Mouse (Mus musculus): ENCODE data around the gene Thada. TPM values are rescaled to one million over a fixed set of nuclear protein-coding genes. Genes with fewer than 3 reads are reported as not detected.

Gene Thada
- total and polyA plus RNA-seq, 3 experiments: 5.0 to 8.3 (median 7.7) TPM

GRCm38 (mm10) chr17:84143219-84143844 lies 322.7 kb downstream of the Thada start:
- no peaks in the 10 kb centered on the region for H3K79me2 ChIP-seq (replicated peaks; ENCODE audit: control insufficient read depth, insufficient read depth, low read length)
- no peaks in the 10 kb centered on the region for H3K36me3 ChIP-seq (ENCODE audit: control insufficient read depth, insufficient read depth, low read length)
- DNase-seq: peak in 1 of 2 experiments; percentile 45
- H3K4me3 ChIP-seq: no peak overlapping the region
- WGBS: 45% methylated on average over 12 of the region's 12 CpGs
- no peaks in the 10 kb centered on the region for H3K27me3 ChIP-seq (ENCODE audit: control insufficient read depth, insufficient read depth, low read length)
- H3K27ac ChIP-seq: peak overlapping the region; percentile 76
- no peak for TF ChIP-seq CTCF (IDR thresholded peaks at IDR 0.05)
- no peak for TF ChIP-seq POLR2A (IDR thresholded peaks at IDR 0.05; ENCODE audit: insufficient read depth, low read depth, low read length)
- TF ChIP-seq EP300 (IDR thresholded peaks at IDR 0.05; ENCODE audit: insufficient read depth, low read depth, low read length): no peak
- peaks cover 39% of the 10 kb centered on the region for H3K4me1 ChIP-seq (ENCODE audit: control insufficient read depth, insufficient read depth, low read length)
- H3K9ac ChIP-seq (ENCODE audit: low read depth, low read length): peak overlapping the region; percentile 27; the same call in 1 of the 2 replicates
- intact Hi-C loops (cut with DNase I): no loop called here

- Histone ChIP-seq H3K79me2 (replicated peaks; ENCODE audit: control insufficient read depth, insufficient read depth, low read length) (no peaks in the 10 kb centered on the region), H3K4me1 (ENCODE audit: control insufficient read depth, insufficient read depth, low read length) (peaks cover 41% of the 10 kb centered on the region), H3K4me3 (no peak overlapping the region), H3K9ac (ENCODE audit: low read depth, low read length) (peak overlapping the region; percentile 19; the same call in 1 of the 2 replicates), H3K27me3 (ENCODE audit: control insufficient read depth, insufficient read depth, low read length) (no peaks in the 10 kb centered on the region), H3K36me3 (ENCODE audit: control insufficient read depth, insufficient read depth, low read length) (no peaks in the 10 kb centered on the region), H3K27ac (peak overlapping the region; percentile 76)
- intact Hi-C loops (cut with DNase I): no loop called here
- whole genome bisulfite sequencing: 47% methylated on average over 6 of the region's 6 CpGs
- TF ChIP-seq EP300 (IDR thresholded peaks at IDR 0.05; ENCODE audit: insufficient read depth, low read depth, low read length) (no peak), CTCF (IDR thresholded peaks at IDR 0.05) (no peak), POLR2A (IDR thresholded peaks at IDR 0.05; ENCODE audit: insufficient read depth, low read depth, low read length) (no peak)
- DNase-seq: peak in 1 of 2 experiments; percentile 60
Observed at GRCm38 (mm10) chr17:84141691-84142090, 324.3 kb downstream of the Thada start.

DNA sequence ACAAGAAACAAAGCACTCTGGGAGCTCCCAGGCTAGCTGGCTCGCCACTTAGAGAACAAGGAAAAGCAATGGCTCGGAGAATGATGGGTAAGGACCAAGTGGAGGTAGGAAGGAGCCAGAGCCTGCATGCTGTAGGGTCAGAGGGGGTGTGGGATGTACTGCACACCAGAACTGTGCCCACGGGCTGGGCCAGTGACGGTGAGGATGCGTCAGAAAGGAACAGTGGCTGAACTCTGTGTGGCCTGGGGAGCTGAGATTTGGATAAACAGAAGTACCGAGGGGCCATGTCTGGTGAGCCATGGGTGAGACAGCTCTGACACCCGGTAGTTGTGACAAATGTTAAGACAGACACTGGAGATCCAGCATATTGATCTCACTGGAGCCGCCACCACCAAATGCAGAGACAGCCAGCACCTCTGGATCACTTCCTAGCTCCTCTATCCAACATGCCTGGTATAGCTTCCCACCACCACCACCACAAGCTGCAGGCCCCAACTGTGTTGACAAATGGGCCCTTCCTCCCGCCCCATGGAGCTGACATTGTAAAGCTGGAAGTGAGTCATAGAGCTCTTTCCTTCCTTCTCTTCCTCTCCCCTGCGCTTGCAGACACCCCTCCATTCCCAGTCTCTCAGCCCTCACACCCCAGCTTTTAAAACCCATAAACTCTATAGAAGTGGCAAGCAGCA lies 325.0 kb downstream of the Thada start:
- Histone ChIP-seq H3K4me1 (ENCODE audit: control insufficient read depth, insufficient read depth, low read length) (peaks cover 40% of the 10 kb centered on the region), H3K9ac (ENCODE audit: low read depth, low read length) (no peak overlapping the region), H3K79me2 (replicated peaks; ENCODE audit: control insufficient read depth, insufficient read depth, low read length) (no peaks in the 10 kb centered on the region), H3K36me3 (ENCODE audit: control insufficient read depth, insufficient read depth, low read length) (no peaks in the 10 kb centered on the region), H3K27ac (peak overlapping the region; percentile 76), H3K27me3 (ENCODE audit: control insufficient read depth, insufficient read depth, low read length) (no peaks in the 10 kb centered on the region), H3K4me3 (no peak overlapping the region)
- TF ChIP-seq POLR2A (IDR thresholded peaks at IDR 0.05; ENCODE audit: insufficient read depth, low read depth, low read length) (peak; percentile 58), CTCF (IDR thresholded peaks at IDR 0.05) (no peak)
- intact Hi-C loops (cut with DNase I): no loop called here
- peak; percentile 62 to 67 for DNase-seq
- WGBS: 49% methylated on average over 10 of the region's 10 CpGs

Other genes with a start within 250 kb of the Thada start
- gene Plekhh2, start 45.7 kb upstream of the Thada start, total RNA-seq (2021): 1 to 10 TPM; 1.4 to 2.0 TPM
- 1.7 and 3.1 TPM in 2 replicates for gene Plekhh2, start 45.7 kb upstream of the Thada start, polyA plus RNA-seq (2012; rRNA removed)
- gene Dync2li1, start 160.3 kb upstream of the Thada start, total RNA-seq (2021): 1 to 10 TPM; 2.7 to 3.5 TPM
- gene Dync2li1, start 160.3 kb upstream of the Thada start, polyA plus RNA-seq (2012; rRNA removed): 2.9 and 3.2 TPM in 2 replicates
- not detected for gene Abcg8, start 210.1 kb upstream of the Thada start, total RNA-seq (2021)
- gene Abcg8, start 210.1 kb upstream of the Thada start, polyA plus RNA-seq (2012; rRNA removed): 0.06 TPM in 1 of 2 replicates, not detected in the other
- not detected for gene Abcg5, start 216.8 kb upstream of the Thada start, total RNA-seq (2021)
- 0.09 TPM in 1 of 2 replicates, not detected in the other for gene Abcg5, start 216.8 kb upstream of the Thada start, polyA plus RNA-seq (2012; rRNA removed)

Measured in heart, adult 2 months (tissue).